Mouse (Mus musculus) ES-E14 (cell line): ENCODE data around the gene Aldh16a1. TPM values are rescaled to one million over a fixed set of nuclear protein-coding genes. Genes with fewer than 3 reads are reported as not detected.

ENCODE experiments used
- DNase-seq: peaks from one replicate; pipeline ENCODE4 v3.0.0-alpha.2; 2013; ENCODE audit warnings: low read depth, low spot score
- H3K27ac ChIP-seq: 2 replicates; pipeline ENCODE4 v1.5.1; 2012; ENCODE audit warnings: low read depth, mild to moderate bottlenecking, low read length, moderate library complexity, mixed read lengths; ENCODE audit not compliant: poor library complexity, insufficient read depth, severe bottlenecking
- H3K36me3 ChIP-seq: 2 replicates; pipeline ENCODE4 v1.6.1; 2012; ENCODE audit warnings: mild to moderate bottlenecking, low read length, moderate library complexity, mixed read lengths; ENCODE audit not compliant: control insufficient read depth, poor library complexity, insufficient read depth, severe bottlenecking
- H3K4me1 ChIP-seq, 2 experiments: fragments of 150-350 bp in 1 of 2; sonication (generic) in 1 of 2; 2 replicates each; pipeline ENCODE4 v1.6.1; 2012; ENCODE audit warnings: low read length in 2 of 2, mild to moderate bottlenecking in 1 of 2, mixed read lengths in 1 of 2; ENCODE audit not compliant: control insufficient read depth in 2 of 2, insufficient read depth in 2 of 2, poor library complexity in 1 of 2
- H3K4me3 ChIP-seq, 2 experiments: fragments of 150-350 bp in 1 of 2; sonication (generic) in 1 of 2; 2 replicates each; pipeline ENCODE4 v1.5.1; 2012; ENCODE audit warnings: low read length in 2 of 2, low read depth in 1 of 2, mild to moderate bottlenecking in 1 of 2, mixed read lengths in 1 of 2; ENCODE audit not compliant: insufficient read depth in 1 of 2, poor library complexity in 1 of 2, severe bottlenecking in 1 of 2
- H3K9ac ChIP-seq: 2 replicates; pipeline ENCODE4 v1.6.1; 2012; ENCODE audit warnings: low read depth, mild to moderate bottlenecking, low read length, mixed read lengths; ENCODE audit not compliant: poor library complexity, insufficient read depth, severe bottlenecking
- H3K9me3 ChIP-seq: fragments of 150-350 bp; sonication (generic); 2 replicates; pipeline ENCODE4 v1.6.1; 2012; ENCODE audit warnings: low read depth, mild to moderate bottlenecking, low read length; ENCODE audit not compliant: control insufficient read depth, insufficient read depth
- CHD2 ChIP-seq: IDR thresholded peaks from 2 replicates; pipeline ENCODE4 v1.6.1; 2014; ENCODE audit warnings: mild to moderate bottlenecking, low read depth, low read length, inconsistent platforms
- HCFC1 ChIP-seq: IDR thresholded peaks from 2 replicates; pipeline ENCODE4 v1.6.1; 2012; ENCODE audit warnings: low read length, inconsistent platforms, borderline replicate concordance; ENCODE audit not compliant: insufficient read depth
- MAFK ChIP-seq: IDR thresholded peaks from 2 replicates; pipeline ENCODE4 v1.6.1; 2014; ENCODE audit warnings: mild to moderate bottlenecking, low read depth, low read length, inconsistent platforms; ENCODE audit not compliant: insufficient read depth
- ZC3H11A ChIP-seq: IDR thresholded peaks from 2 replicates; pipeline ENCODE4 v1.6.1; 2012; ENCODE audit warnings: low read depth, mild to moderate bottlenecking, inconsistent platforms, low read length, borderline replicate concordance
- ZNF384 ChIP-seq: IDR thresholded peaks from 2 replicates; pipeline ENCODE4 v1.6.1; 2012; ENCODE audit warnings: low read depth, low read length, inconsistent platforms
- in situ Hi-C, 2 experiments: fragments of 600-800 bp; cut with MboI; formaldehyde crosslinking; loops; one replicate each; pipeline ENCODE4 v1.15.1; 2025; ENCODE audit warnings: low sequenced_read_pairs in 2 of 2, inconsistent platforms in 1 of 2; ENCODE audit not compliant: unreplicated experiment in 2 of 2
- total RNA-seq: library from RNA; depleted of rRNA; stranded (reverse); fragments of 300-350 nt; gene quantifications from 2 replicates; pipeline ENCODE4 v1.2.3, GENCODE M21; 2012

The Aldh16a1 gene
- total RNA-seq, 1 experiment: 108 TPM

DNA sequence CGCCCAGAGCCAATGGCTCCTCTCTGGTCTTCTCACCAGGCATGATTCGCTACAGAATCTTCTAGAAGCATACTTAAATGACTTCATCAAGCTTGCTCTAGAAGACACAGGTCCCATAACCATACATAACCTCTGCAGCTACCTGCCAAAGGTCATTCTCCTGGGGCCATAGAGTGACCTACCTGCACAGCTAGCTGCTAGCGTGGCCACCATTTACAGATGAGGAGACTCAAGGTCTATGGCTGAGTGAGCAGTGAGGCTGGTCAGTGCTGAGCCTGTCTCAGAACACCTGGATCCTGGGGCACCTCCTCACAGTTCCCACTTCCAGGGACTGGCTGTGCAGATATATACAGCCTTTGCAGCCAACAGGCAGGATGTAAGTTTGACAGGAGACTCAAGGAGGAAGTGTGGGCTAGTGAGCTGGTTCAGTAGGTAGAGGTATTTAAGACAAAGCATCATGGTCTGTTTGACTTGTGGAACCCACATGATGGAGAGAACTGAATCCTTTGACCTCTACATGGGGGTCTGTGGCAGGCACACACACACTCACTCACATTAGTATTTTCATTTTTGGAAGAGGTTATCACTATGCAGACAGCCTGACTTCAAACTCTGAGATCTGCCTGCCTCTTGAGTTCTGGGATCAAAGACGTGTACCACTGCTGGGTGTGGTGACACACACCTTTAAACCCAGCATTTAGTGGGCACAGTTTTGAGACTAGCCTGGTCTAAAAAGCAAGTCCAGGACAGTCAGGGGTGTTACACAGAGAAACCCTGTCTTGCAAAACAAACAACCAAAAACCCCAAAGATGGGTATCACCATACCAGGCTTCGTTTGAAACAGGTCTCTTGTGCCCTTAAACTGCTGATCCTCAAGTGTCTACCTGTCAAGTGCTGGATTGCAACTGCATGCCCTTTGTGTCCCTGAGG, 34.3 kb downstream of the Aldh16a1 start:
- Histone ChIP-seq H3K9me3 (no peaks in the 10 kb centered on the region), H3K27ac (peak overlapping the region; percentile 48; the same call in 1 of the 2 replicates), H3K9ac (no peak overlapping the region), H3K4me1 (peaks cover 0 to 19% of the 10 kb centered on the region in 2 experiments; a peak in 2 of 4 replicates), H3K4me3 (no peak overlapping the region), H3K36me3 (peaks cover 42% of the 10 kb centered on the region)
- no peak for TF ChIP-seq ZC3H11A
- TF ChIP-seq CHD2: no peak
- TF ChIP-seq MAFK: no peak
- TF ChIP-seq ZNF384: no peak
- TF ChIP-seq HCFC1: no peak
- in situ Hi-C loops: no loop called here
- no peak for DNase-seq

DNA sequence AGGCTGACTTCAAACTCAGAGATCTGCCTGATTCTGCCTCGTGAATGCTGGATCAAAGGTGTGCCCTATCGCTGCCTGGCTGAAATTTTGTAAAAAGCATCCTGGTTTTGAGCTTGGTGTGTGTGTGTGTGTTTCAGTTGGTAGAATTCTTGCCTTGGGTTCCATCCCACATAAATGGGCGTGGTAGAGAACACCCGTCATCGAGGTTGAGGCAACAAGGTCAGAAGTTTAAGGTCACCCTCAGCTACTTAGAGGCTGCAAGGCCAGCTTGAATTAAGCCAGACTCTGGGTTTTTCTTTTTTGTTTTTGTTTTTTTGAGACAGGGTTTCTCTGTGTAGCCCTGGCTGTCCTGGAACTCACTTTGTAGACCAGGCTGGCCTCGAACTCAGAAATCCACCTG, 36.0 kb downstream of the Aldh16a1 start:
- peaks cover 37% of the 10 kb centered on the region for H3K36me3 ChIP-seq
- H3K27ac ChIP-seq: no peak overlapping the region
- no peak overlapping the region for H3K4me3 ChIP-seq
- H3K9me3 ChIP-seq: no peaks in the 10 kb centered on the region
- TF ChIP-seq ZNF384 (peak; percentile 5; the same call in 1 of the 2 replicates), MAFK (no peak)
- no peak overlapping the region for H3K9ac ChIP-seq
- in situ Hi-C loops: no loop called here
- no peak for DNase-seq
- peaks cover 0 to 22% of the 10 kb centered on the region in 2 experiments; a peak in 2 of 4 replicates for H3K4me1 ChIP-seq

DNA sequence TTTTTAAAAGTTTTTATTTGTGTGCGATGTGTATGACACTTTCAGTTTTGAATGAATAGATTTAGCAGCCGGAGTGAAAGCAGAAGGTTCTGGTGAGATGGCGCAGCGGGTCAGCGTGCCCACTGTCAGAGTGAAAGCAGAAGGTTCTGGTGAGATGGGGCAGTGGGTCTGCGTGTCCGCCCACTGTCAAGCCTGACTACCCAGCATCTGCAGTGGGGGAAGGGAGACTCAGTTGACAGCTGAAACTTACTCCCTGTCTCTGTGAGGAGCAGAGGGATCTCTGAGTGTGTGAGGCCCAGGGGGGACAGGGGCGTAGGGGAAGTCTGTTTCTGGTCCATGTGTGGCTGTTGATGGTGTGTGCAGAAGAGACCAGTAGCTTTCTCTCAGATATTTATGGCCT, 36.8 kb downstream of the Aldh16a1 start:
- Histone ChIP-seq H3K36me3 (peaks cover 29% of the 10 kb centered on the region), H3K27ac (no peak overlapping the region), H3K4me3 (no peak overlapping the region), H3K9me3 (no peaks in the 10 kb centered on the region), H3K4me1 (peaks cover 0 to 22% of the 10 kb centered on the region in 2 experiments; a peak in 2 of 4 replicates), H3K9ac (no peak overlapping the region)
- in situ Hi-C loops: no loop called here
- DNase-seq: no peak
- TF ChIP-seq ZNF384 (no peak), ZC3H11A (no peak), MAFK (no peak), HCFC1 (no peak), CHD2 (no peak)

DNA sequence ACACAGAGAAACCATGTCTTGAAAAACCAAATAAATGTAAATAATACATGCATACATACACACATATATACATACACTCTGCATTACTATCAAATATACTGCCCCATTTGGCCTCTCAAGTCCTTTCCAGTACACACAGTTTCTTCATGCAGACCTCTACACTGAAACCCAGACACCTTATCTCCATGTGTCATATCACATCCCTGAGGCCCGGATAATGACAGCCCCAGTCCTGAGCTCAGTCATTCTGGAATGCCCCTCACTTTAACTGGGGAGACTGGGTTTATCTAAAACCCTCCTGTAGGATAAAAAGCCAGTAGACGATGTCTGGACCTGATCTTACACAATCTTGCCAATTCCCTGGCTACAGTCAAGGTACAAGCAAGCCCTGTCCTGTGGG, 40.9 kb downstream of the Aldh16a1 start:
- in situ Hi-C loops: no loop called here
- no peak for DNase-seq
- Histone ChIP-seq H3K27ac (no peak overlapping the region), H3K4me3 (no peak overlapping the region), H3K9ac (no peak overlapping the region), H3K36me3 (peaks cover 2% of the 10 kb centered on the region; the same call in 1 of the 2 replicates), H3K9me3 (no peaks in the 10 kb centered on the region), H3K4me1 (peaks cover 1 to 22% of the 10 kb centered on the region in 2 experiments; a peak in 2 of 4 replicates)
- TF ChIP-seq ZC3H11A: no peak
- no peak for TF ChIP-seq MAFK
- TF ChIP-seq CHD2: no peak
- no peak for TF ChIP-seq ZNF384
- TF ChIP-seq HCFC1: no peak
